Mouse (Mus musculus) layer of hippocampus, adult 18-20 months (tissue): Measurements from ENCODE around the gene Traf1. TPM values are rescaled to one million over a fixed set of nuclear protein-coding genes. Genes with fewer than 3 reads are reported as not detected.
A peak's percentile ranks its signal among the peaks of the same experiment; 100 is the strongest.

Source experiments
- DNase-seq, 2 experiments: peaks; one replicate each; pipeline ENCODE4 v3.0.0; 2022; ENCODE audit warnings: low spot score in 2 of 2
- total RNA-seq, 2 experiments: library from RNA; stranded (reverse); gene quantifications; 2 replicates each; pipeline ENCODE4 v1.2.3; 2021

Gene Traf1
- total RNA-seq, 2 experiments from 2014 or later, result 4.5 to 6.2 TPM

DNA sequence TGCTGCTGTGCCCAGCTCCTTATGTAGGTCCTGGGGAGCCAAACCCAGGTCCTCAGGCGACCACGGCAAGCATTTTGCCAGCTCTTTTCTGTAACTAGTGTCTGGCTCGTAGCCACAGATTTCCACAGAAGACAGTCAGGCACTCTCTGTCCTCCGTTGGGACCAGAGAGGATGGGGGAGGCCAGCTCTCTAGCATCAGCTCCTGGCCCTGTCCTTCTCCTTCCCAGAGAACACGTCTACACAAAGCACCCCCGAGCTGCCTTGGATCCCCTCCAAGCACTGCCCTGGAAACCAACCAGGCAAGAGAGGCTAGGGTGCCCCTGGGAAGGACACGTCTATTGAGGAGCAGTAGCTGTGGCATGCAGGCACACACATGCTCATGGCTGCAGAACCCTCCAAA is 7.6 kb upstream of the Traf1 start:
- no peak for DNase-seq

DNA sequence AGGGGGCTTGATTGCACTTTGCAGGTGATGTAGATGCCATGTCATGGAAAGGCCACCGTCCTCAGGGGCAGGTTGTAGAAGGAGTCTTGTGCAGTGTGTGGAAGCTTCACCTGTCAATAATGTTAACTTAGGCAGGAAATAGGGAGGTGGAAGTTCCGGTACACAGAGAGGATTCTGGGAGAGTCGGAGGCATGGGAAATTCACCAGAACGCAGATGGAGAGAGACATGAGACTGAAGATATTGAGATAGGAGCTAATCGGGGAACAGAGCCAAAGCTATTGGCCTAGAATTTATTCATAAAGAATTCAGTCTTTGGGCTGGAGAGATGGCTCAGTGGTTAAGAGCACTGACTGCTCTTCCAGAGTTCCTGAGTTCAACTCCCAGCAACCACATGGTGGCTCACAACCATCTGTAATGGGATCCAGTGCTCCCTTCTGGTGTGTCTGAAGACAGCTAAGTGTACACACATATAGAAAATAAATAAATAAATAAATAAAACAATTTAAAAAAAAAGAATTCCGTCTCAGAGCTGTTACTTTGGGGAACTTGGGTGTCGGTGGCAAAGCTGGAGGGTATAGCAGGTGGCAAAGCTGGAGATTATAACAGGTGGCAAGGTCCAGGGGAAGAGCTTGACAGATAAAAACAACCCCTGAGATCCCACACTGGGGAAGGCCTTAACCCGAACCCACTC is 4.8 kb upstream of the Traf1 start:
- no peak for DNase-seq

DNA sequence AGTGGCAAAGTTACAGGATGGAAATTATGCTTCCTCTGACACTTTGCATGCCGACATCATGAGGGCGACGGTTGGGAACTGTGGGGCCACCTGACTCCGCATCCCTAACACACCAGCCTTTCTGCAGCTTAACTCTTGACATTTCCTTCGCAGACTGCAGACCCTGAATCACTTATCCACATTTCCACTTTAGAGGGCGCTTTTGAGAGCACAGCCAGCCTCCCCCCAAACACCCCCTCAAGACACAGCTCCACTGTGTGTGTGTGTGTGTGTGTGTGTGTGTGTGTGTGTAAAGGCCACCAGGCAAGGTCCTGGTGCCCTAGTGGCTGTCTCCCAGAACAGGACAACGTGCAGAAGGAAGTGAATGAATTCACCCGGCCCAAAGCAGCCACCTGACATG is 4.2 kb upstream of the Traf1 start:
- no peak for DNase-seq

DNA sequence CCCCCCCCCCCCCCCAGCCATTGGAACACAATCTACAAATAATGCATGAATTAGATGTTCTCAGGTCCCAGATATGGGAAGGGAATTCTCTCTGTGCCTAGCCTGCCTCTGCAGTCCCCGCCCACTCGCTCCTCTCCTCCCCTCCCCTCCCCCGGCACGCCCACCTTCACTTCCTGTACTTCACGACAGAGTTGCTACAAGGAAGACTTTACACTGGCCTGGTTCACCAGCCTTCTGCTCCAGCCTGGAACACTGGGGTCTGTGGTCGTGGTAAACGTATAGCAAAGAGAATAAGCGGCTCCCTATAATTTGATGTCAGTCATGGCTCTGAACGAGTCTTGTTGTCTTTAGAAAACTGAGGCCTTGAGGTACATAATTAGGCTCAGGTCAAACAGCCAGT is 3.7 kb upstream of the Traf1 start:
- DNase-seq, result no peak

DNA sequence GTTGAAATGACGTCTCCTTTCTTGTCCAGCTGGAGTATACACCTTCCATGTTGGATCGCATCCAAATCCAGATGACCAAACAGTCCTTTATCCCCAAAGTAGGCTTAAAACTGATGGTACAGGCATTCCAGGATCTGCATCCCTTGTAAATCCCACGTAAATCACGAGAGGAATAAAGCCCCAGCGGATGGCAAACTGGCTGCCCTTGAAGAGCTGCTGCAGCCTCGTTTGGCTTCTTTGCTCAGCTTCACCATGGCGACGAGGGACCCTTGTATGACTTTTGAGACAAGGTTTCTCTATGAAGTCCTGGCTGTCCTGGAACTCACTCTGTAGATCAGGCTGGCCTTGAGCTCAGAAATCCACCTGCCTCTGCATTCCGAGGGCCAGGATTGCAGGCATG is 3.1 kb upstream of the Traf1 start:
- DNase-seq, result no peak

DNA sequence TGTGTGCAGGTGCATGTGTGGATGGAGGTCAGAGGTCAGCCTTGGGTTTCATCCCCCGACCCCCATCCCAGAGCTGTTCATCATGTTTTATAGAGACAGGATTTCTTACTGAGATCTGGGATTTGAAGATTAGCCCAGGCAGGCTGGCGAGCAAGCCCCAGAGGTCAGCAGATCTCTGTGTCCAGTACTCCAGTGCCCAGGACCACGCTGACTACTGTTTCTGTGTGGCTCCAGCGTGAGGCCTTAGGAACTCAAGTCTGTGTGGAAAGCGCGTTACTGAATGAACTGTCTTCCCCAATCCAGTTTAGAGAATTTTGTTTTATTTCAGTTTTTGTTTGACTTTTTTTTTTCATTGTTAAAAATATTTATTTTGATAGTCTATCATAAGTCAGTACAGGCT is 2.7 kb upstream of the Traf1 start:
- no peak for DNase-seq

DNA sequence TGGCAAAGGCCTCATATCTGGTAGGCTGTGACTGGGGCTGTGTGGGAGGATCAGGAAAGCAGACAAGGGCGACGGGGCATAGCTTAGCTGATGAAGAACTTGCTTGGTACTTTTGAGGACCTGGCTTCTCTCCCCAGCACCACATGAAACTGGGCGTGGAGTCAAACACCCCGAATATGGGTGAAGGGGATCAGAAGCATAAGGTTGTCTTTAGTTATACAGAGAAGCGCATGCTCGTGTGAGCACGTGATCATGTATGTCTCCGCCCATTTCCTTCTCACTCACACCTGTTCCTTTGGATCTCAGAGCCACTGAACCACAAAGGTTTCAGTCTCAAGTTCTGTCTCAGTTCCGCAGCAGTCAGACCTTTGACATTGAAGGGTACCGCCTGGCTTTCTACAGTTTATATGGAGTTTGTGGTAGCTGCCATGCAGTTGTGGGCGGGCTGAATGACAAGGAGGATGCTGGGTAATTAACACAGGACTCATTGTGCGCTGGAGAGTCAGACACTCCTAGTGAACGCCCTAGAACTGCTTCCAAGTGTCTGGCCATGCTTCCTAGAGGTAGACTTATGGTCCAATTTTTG is 1.9 kb upstream of the Traf1 start:
- no peak for DNase-seq

DNA sequence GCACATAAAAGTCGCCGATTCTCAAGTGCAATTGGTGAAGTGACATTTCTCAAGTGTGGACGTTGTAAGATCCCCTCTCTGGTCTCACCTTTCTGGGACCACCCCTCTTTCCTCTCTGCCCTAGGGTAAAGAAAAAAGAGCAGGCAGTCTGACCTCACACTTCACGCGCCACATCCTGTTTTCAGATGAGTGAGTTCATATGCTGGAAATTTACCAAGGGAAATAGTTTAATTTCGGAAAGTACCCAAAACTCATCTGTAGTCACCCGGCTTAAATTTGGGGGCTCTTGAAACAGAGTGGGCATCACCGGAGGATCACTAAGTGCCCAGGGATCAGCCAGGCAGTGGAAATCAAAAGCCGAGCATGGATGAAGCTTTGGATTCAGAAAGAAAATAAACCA is 1.3 kb upstream of the Traf1 start:
- DNase-seq, result no peak

DNA sequence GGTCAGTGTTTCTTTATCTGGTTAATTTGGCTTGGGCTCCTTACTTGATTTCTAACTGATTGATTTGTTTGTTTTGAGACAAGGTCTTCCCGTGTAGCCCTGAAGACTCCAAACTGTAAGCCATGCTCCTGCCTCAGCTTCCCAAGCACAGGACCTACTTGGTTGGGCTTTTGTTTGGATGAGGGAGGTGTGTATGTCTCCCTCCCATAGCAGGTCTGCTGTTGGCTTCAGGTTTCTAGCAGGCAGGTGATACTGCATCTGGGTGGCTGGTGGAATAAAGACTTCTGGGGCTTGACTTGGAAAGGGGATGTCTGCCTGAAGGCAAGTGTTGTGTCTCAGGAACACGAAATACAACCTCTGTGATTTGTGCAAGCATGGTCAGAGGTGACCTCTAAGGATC is 639 bp upstream of the Traf1 start:
- no peak for DNase-seq

DNA sequence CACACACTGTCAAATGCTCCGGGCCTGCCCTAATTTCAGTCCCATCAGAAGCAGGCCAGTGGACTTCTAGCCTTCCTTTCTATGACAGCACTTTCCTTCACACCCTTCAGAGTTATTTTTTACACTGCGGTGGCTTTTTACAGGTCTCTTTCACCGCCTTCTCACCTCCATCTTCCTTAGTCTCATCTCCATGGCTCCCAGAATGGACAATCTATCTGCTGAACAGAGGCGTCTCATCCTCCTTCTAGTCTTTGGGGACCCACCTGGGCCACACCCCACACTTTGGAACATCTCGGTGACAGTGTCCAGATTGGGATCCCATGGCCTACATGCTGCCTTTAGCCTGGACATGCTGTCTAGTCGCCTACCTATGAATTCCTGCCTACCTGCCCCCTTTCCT is 606 bp downstream of the Traf1 start:
- no peak for DNase-seq

DNA sequence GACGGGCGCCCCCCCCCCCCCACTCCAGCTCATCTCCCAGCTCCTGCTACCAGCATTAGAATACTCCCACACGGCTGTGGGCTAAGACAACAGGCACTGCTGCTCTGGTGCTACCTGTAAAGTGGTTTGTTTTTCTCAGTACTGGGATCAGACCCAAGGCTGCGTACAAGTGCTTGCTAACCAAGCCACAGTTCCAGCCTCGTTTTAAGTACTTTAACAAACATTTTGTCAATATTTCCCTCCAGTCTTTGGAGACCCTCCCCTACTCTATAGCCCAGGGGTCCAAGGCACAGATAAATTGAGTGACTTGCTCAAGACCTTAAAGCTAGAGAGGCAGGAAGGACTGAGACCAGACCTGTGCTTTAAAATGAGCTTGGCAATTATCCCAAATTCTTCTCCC is 1.1 kb downstream of the Traf1 start:
- peak in 1 of 2 experiments; percentile 42 for DNase-seq

DNA sequence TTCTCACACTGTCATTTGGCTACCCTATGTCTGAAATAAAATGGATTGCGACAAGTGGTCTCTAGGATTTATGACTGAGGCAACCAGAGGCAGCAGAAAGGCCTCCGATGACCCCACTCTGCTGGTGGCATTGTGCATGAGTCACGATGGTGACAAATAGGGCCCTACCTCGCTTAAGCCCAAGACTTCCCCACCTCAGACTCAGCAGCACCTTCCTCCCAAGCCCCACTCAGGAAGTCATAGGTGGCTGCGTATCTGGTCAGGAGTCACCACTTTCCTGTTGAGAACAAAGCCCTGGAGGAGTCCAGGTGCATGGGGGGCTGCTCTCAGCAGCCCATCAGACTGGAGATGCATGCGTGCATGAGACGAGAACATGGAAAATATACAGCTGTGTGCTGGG is 3.0 kb downstream of the Traf1 start:
- no peak for DNase-seq

DNA sequence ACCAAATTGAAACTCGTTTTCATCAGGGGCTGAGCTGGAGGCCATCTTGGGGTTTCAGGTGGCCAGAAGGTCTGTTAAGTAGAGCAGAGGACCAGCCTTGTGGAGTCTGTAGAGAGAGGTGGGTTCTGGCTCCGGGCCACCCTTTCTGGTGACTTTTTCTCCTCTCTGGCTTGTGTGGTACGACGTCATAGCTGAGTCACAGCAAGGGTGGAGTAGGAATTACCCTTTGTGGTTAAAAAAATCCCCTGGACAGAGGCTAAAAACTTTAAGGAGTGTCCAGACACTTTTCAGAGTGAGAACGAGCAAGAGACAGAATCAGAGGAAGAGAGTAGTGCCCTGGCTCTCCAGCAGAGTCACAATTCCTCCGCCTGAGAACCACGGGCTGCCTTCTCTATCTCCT is 3.5 kb downstream of the Traf1 start:
- DNase-seq, result no peak

DNA sequence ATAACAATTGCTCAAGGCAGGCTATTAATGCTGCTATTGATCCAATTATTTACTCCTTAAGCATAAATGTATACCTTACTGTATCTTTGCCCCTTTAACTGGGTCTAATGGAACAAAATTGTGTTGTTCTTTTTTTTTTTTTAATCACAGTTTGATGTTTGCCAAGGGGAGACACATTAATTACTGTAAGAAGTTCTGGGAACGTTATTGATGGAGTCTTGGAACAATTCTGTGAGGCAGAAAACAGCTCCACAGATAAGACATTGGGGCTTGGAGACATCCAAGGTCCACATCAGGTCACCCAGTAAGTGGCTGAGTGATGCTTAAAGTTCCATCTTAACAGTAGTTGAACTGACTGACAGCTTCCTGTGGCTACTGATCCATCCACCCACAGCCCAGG is 4.2 kb downstream of the Traf1 start:
- no peak for DNase-seq

DNA sequence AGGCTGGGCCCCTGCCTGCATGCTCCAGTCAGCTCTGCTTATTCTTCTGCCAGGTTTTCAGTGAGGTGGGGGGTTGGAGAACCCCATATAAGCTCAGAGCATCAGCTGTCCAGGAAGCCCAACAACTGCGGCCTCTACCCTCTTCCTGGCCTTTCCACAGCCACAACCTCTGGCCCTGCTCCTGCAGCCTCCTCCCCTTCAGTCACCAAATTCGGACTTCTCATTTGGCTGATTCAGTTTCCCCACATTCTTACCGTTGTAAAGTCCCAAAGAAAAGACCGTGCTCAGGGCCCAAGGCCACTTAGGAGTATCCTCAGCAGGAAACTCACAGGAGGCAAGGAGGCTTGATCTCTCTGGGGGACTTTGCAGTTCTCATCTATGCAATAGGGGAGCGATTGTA is 4.6 kb downstream of the Traf1 start:
- DNase-seq, result no peak

DNA sequence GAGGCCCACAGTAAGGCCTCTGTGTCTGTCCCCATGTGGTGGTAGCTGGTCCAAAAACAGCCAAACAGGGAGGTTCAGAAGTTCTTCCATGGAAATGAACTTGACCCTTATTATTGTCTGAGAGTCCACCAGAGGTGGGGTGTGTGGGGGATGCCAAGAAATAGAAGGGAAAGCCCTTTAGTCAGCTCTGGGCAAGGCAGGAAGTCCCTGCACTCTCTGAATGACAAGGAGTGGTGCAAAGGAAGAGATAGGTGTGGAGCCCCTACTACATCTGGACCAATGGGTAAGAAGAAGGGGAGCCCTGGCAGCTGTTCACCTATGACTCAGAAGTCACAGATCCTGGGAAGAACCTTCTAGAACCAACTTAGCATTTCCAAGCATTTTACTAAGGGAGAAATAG is 7.2 kb downstream of the Traf1 start:
- DNase-seq, result no peak

DNA sequence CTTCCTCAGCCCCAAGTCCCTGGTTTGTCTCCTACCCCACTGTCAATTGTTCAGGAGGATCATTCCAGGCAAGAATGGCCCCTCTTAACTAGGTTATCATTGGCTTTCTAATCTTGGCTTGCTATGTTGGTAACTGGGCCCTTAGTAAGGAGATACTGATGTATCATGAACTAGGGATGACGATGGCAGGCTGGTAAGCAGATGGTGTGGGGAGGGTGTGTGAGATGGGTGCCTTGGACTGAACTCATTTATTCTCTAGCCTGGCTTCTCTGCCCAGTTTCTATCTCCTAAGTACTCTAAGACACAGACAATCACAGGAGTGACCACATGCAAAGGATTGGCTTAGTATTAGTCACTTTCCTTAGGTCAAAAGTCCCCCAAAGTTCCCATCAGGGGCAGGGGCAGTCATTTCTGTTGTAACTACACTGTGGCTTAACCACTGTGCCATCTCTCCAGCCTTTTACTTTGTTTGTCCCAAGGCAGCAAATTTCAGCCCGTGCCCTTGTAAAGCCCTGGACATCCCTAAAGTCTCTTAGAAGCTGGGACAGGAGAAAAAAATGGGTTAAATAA is 7.9 kb downstream of the Traf1 start:
- peak in 1 of 2 experiments; percentile 37 for DNase-seq

DNA sequence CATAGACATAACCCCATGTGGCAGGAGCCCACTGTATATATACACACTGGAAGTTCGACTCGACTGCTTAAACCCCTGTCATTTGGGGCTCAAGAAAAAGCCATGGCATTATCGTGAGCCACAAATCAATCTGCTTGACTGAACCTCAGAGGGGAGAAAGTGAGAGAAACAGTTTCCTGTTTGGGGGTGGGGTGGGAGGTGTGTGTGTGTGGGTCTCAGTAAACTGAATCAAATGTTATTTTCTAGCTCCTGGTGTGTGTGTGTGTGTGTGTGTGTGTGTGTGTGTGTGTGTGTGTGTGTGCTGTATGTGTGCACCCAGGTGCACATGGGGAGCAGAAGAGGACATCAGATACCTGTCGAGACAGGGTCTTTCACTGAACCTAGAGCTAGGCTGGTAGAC is 8.6 kb downstream of the Traf1 start:
- no peak for DNase-seq

DNA sequence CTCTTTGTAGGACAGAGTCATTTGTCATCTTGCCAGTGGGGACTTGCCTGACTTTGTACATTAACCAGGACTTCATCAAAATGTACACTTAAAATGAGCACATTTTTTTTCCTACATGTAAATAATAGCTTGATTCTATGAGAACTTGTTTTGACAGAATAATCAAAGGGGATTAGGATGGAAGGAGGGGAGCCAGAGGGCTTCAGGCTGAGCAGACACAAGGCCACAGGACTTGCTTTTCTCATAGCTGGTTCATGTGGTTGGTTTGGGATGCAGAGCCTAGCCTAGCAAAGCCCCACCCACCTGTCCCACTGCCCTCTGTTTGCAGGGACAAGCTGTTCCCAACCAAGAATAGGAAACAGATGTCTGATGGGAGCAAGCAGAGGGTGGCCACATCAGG is 10.1 kb downstream of the Traf1 start:
- no peak for DNase-seq

DNA sequence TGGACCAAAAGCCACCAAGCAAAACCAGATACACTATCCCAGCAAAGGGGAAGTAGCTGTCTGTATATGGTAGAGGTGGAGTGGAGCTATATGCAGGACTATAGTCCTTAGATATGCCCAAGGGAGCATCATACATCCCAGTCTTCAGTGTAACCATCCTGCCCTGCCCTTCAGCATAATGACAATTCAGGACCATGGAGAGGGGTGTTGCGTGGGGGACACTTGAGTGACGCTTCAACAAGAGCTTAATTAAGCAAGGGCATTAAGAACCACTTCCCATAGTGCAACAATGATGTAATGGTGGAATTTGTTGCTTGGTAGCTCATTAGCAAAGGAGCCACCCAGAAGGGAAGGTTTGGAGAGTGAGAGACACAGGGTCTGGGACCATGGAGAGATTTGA is 12.9 kb downstream of the Traf1 start:
- no peak for DNase-seq

DNA sequence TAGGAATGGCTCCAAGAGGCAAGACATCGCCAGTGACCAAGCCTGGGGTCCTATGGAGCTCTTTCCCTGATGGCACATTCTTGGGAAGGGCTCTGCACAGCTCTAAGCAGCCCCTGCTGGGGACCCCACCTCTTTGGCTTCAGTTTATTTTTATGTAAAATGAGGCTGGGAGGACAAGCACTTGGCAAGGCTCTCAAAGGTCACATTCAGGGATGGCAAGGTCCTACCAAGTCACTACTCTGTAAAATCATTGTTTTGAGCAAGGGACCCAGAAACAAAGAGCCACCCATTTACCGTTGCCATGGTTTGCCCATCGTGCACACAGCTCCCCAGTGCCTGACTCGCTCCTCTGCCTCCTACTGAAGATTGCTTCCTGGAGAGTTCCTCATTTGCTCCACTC is 15.5 kb downstream of the Traf1 start:
- no peak for DNase-seq

DNA sequence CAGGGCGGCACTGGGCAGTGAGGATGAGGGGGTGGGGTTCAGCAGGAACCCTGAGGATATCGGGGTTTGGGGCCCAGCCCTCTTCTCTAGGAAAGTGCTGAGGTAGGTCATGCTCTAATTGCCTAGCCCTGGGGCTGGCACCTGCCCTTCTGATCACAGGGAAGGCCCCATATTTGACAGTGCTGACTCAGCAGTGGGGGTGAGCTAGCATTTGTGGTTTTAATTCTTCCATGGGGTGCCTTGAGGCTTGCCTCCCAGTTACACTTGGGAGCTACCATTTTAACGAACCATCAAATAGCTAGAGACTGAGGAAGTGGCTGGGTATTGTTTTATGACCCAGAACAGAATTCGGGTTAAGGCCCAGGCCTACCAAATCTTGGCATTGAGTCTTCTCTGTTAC is 16.0 kb downstream of the Traf1 start:
- DNase-seq, result no peak

DNA sequence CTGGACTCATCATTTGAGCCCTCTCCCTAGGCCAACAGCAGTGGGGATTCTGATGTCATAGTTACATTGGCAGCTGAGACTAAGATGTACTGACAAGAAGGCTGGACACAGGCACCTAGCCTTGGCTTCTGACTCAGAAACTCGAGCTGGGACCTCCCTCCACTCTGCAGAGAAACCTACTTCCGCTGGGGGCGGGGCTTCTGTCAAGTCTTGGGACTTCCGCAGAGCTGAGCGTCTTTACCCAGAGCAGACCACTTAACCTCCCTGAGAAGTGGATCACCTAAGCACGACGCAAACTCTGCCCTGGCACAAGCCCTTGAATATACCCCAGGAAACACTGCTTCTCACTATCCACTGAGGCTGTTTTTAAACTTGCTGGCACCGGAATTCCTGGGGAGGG is 16.8 kb downstream of the Traf1 start:
- DNase-seq, result no peak
